Mouse (Mus musculus): ENCODE measurements around the gene Pepd.

- TF ChIP-seq CTCF (IDR thresholded peaks at IDR 0.05; ENCODE audit: control insufficient read depth, insufficient read depth, insufficient read length), result no peak
- no peak for TF ChIP-seq MAX (IDR thresholded peaks at IDR 0.05)
- TF ChIP-seq FOSL1 (IDR thresholded peaks at IDR 0.05; ENCODE audit: insufficient read depth, low read length, poor library complexity, severe bottlenecking), result no peak
- no peak for TF ChIP-seq MYOG (IDR thresholded peaks at IDR 0.05; ENCODE audit: control insufficient read depth, extremely low read depth, insufficient read length)
- no peak for TF ChIP-seq USF1 (IDR thresholded peaks at IDR 0.05; ENCODE audit: low read depth)
- TF ChIP-seq CEBPB (IDR thresholded peaks at IDR 0.05; ENCODE audit: low read depth), result no peak
- TF ChIP-seq MYOD1 (IDR thresholded peaks at IDR 0.05; ENCODE audit: control insufficient read depth, insufficient read length, low read depth), result no peak
Observed at GRCm38 (mm10) chr7:34981803-34982202, 69.6 kb downstream of the Pepd start.

All from C2C12 (cell line).